Mouse (Mus musculus) E14TG2a.4 (cell line): ENCODE data around the gene Ctnnbl1.

ENCODE experiments used
- H3K27me3 ChIP-seq: 2 replicates; pipeline ENCODE4 v1.6.1; 2014; ENCODE audit warnings: low read length, control low read depth; ENCODE audit not compliant: insufficient read depth
- H3K36me3 ChIP-seq: 2 replicates; pipeline ENCODE4 v1.6.1; 2014; ENCODE audit warnings: low read length, control low read depth; ENCODE audit not compliant: insufficient read depth
- H3K4me1 ChIP-seq: replicated peaks from 2 replicates; pipeline ENCODE4 v1.6.1; 2014; ENCODE audit warnings: low read depth, low read length, control low read depth
- H3K4me3 ChIP-seq: replicated peaks from 2 replicates; pipeline ENCODE4 v1.5.1; 2014; ENCODE audit warnings: mild to moderate bottlenecking, low read length
- H3K9me3 ChIP-seq: 2 replicates; pipeline ENCODE4 v1.6.1; 2014; ENCODE audit warnings: low read length, control low read depth
- CTCF ChIP-seq: conservative IDR thresholded peaks from 2 replicates; pipeline ENCODE4 v1.5.1; 2014; ENCODE audit warnings: low read length
- NANOG ChIP-seq: IDR thresholded peaks from 2 replicates; pipeline ENCODE4 v1.6.1; 2014; ENCODE audit warnings: borderline replicate concordance, low read length, mixed read lengths
- POU5F1 ChIP-seq: IDR thresholded peaks from 2 replicates; pipeline ENCODE4 v1.6.1; 2014; ENCODE audit warnings: low read length, borderline replicate concordance

Ctnnbl1 gene

DNA sequence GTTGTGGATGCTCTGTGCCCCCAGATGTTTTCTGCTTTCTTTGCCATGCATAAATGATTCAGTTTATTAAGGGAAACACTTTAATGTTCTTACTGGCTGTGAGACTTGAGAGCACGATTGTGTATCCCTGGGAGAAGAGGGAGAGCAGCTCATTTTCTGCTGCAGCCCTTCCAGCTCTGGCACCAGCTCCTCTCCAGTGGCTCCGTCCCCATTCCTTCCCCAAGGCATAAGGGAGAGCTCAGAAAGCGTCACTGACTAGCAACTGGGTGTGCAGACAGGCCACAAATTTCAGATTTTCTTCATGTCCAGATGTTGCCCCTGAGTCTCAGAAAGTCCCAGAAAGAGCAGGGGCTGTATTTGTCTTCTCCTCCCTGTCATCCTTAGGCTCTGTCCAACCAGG is 67.9 kb downstream of the Ctnnbl1 start:
- H3K36me3 ChIP-seq, result peaks cover 77% of the 10 kb centered on the region
- no peak overlapping the region for H3K4me3 ChIP-seq
- H3K4me1 ChIP-seq, result peaks cover 17% of the 10 kb centered on the region
- no peaks in the 10 kb centered on the region for H3K27me3 ChIP-seq
- no peak for TF ChIP-seq CTCF
- TF ChIP-seq POU5F1, result no peak
- no peak for TF ChIP-seq NANOG
- H3K9me3 ChIP-seq, result no peaks in the 10 kb centered on the region

GRCm38 (mm10) chr2:157807076-157807475 is 69.9 kb downstream of the Ctnnbl1 start:
- H3K4me1 ChIP-seq, result 0 out of 2 replicates have a peak, but pooled peaks cover 6% of the 10 kb centered on the region
- H3K36me3 ChIP-seq, result peaks cover 73% of the 10 kb centered on the region
- no peak overlapping the region for H3K4me3 ChIP-seq
- H3K9me3 ChIP-seq, result no peaks in the 10 kb centered on the region
- no peak for TF ChIP-seq CTCF
- no peaks in the 10 kb centered on the region for H3K27me3 ChIP-seq

DNA sequence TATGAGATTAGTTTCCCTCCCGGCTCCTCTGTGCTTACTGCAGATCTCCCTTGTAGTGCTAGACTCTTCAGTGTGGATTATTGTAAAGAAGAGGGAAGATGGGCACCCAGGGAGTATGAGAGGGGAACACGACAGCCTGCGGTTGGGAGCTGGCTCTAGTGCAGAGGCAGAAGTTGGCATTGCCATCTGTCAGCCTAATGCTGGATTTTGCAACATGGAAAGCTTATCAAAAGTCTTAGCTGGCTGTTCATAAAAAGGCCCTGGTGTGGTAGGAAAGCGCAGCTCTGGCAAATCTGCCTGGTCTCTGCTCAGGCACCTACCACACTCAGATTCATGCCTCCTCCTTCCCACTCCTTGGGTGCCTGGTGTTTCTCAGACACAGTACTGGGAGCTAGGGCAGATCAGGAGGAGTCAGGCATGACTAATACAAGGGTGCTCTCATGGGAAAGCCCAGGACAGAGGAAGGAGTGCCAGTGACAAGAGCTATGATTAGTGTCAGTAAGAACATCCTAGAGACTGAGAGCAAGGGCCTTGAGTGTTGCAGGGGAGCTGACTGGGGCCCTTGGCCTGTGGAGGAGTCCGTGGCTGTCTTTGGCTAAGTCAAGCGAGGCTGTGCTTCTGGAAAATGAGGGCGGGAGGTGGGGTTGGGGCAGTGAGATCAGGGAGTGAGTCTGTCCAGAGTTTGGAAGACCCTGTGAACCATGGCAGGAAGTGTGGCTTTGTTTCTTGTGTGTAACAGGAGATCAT is 70.6 kb downstream of the Ctnnbl1 start:
- H3K4me1 ChIP-seq, result 0 out of 2 replicates have a peak, but pooled peaks cover 6% of the 10 kb centered on the region

GRCm38 (mm10) chr2:157808368-157808923 is 71.2 kb downstream of the Ctnnbl1 start:
- 0 out of 2 replicates have a peak, but pooled peaks cover 6% of the 10 kb centered on the region for H3K4me1 ChIP-seq
- TF ChIP-seq CTCF (no peak), POU5F1 (no peak), NANOG (no peak)
- H3K9me3 ChIP-seq, result no peaks in the 10 kb centered on the region
- H3K4me3 ChIP-seq, result no peak overlapping the region
- no peaks in the 10 kb centered on the region for H3K27me3 ChIP-seq
- peaks cover 77% of the 10 kb centered on the region for H3K36me3 ChIP-seq

More for the DNA sequence above, 70.6 kb downstream of the Ctnnbl1 start:
- Histone ChIP-seq H3K27me3 (no peaks in the 10 kb centered on the region), H3K4me3 (no peak overlapping the region), H3K9me3 (no peaks in the 10 kb centered on the region), H3K36me3 (peaks cover 75% of the 10 kb centered on the region)
- TF ChIP-seq CTCF, result no peak
- no peak for TF ChIP-seq NANOG
- no peak for TF ChIP-seq POU5F1

- TF ChIP-seq CTCF (no peak), POU5F1 (no peak), NANOG (no peak)
- H3K36me3 ChIP-seq, result peaks cover 79% of the 10 kb centered on the region
- no peaks in the 10 kb centered on the region for H3K9me3 ChIP-seq
- H3K27me3 ChIP-seq, result no peaks in the 10 kb centered on the region
- no peak overlapping the region for H3K4me3 ChIP-seq
- 0 out of 2 replicates have a peak, but pooled peaks cover 6% of the 10 kb centered on the region for H3K4me1 ChIP-seq
Observed at GRCm38 (mm10) chr2:157809341-157809740, 72.1 kb downstream of the Ctnnbl1 start.

DNA sequence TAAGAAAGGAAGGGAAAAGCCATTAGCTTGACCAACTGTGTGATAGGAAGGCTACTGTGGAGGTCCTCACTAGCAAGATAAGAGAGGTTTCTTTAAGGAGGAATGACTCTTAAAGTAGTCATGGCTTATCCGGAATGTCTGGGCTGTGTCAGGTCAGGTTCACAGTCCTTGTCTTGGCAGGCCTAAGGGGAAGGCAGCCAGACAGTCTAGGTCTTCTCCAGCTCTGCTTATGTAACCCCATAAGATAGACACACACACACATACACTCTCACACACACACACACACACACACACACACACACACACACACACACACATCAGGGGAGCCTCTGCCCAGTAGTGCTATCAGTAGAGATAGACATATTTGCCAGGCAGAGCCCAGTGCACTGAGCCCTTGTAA is 73.5 kb downstream of the Ctnnbl1 start:
- Histone ChIP-seq H3K36me3 (peaks cover 83% of the 10 kb centered on the region), H3K4me1 (0 out of 2 replicates have a peak, but pooled peaks cover 6% of the 10 kb centered on the region), H3K9me3 (no peaks in the 10 kb centered on the region), H3K4me3 (no peak overlapping the region), H3K27me3 (no peaks in the 10 kb centered on the region)
- no peak for TF ChIP-seq POU5F1
- no peak for TF ChIP-seq CTCF
- TF ChIP-seq NANOG, result no peak

- H3K27me3 ChIP-seq, result no peaks in the 10 kb centered on the region
- TF ChIP-seq NANOG (no peak), CTCF (no peak), POU5F1 (no peak)
- no peak overlapping the region for H3K4me3 ChIP-seq
- H3K4me1 ChIP-seq, result peaks cover 8% of the 10 kb centered on the region
- H3K36me3 ChIP-seq, result peaks cover 76% of the 10 kb centered on the region
- H3K9me3 ChIP-seq, result no peaks in the 10 kb centered on the region
Observed at GRCm38 (mm10) chr2:157813121-157813520, 75.9 kb downstream of the Ctnnbl1 start.

- peaks cover 80% of the 10 kb centered on the region for H3K36me3 ChIP-seq
- TF ChIP-seq NANOG, result no peak
- no peak for TF ChIP-seq CTCF
- no peak for TF ChIP-seq POU5F1
- H3K4me1 ChIP-seq, result peaks cover 20% of the 10 kb centered on the region
- H3K27me3 ChIP-seq, result no peaks in the 10 kb centered on the region
- H3K4me3 ChIP-seq, result no peak overlapping the region
- H3K9me3 ChIP-seq, result no peaks in the 10 kb centered on the region
Observed at GRCm38 (mm10) chr2:157814116-157814964, 77.1 kb downstream of the Ctnnbl1 start.
